Mouse (Mus musculus): ENCODE results near the gene Olfr1420. TPM values are rescaled to one million over a fixed set of nuclear protein-coding genes. Genes with fewer than 3 reads are reported as not detected.

The Olfr1420 gene
- total RNA-seq, 2 experiments from 2014 or later = not detected

Small RNA genes lying within 50 kb of the gene (microRNA-seq; reads per million reads assigned to microRNA genes)
- gene Mir6994 = 1.4 to 1.5 reads per million in 2 experiments

Other genes with a start within 250 kb of the Olfr1420 start
- not detected for gene Ms4a3, start 245.7 kb upstream of the Olfr1420 start, total RNA-seq (2021)
- gene Oosp2, start 226.0 kb upstream of the Olfr1420 start, total RNA-seq (2021) = not detected
- gene Oosp1, start 195.4 kb upstream of the Olfr1420 start, total RNA-seq (2021) = not detected
- not detected for gene Oosp3, start 189.5 kb upstream of the Olfr1420 start, total RNA-seq (2021)
- not detected for gene Gif, start 139.0 kb upstream of the Olfr1420 start, total RNA-seq (2021)
- gene Mrpl16, start 116.2 kb upstream of the Olfr1420 start, total RNA-seq (2021) = 10 to 100 TPM; 53.3 to 55.3 TPM
- gene Stx3, start 67.2 kb upstream of the Olfr1420 start, total RNA-seq (2021) = 1 to 10 TPM; 1.4 to 2.7 TPM
- not detected for gene Olfr1417, start 47.3 kb upstream of the Olfr1420 start, total RNA-seq (2021)
- gene Olfr1418, start 25.5 kb upstream of the Olfr1420 start, total RNA-seq (2021) = not detected
- not detected for gene Olfr1419, start 11.5 kb upstream of the Olfr1420 start, total RNA-seq (2021)
- 10 to 100 TPM; 19.2 to 23.8 TPM for gene Patl1, start 25.8 kb downstream of the Olfr1420 start, total RNA-seq (2021)
- gene Osbp, start 79.4 kb downstream of the Olfr1420 start, total RNA-seq (2021) = 10 to 100 TPM; 57.0 to 60.8 TPM
- not detected for gene Olfr1423, start 154.8 kb downstream of the Olfr1420 start, total RNA-seq (2021)
- gene Olfr1424, start 176.1 kb downstream of the Olfr1420 start, total RNA-seq (2021) = not detected
- gene Olfr1425, start 191.2 kb downstream of the Olfr1420 start, total RNA-seq (2021) = not detected
- gene Olfr1426, start 205.4 kb downstream of the Olfr1420 start, total RNA-seq (2021) = not detected
- gene Olfr1427, start 216.8 kb downstream of the Olfr1420 start, total RNA-seq (2021) = not detected
- gene Olfr1428, start 229.3 kb downstream of the Olfr1420 start, total RNA-seq (2021) = not detected
- gene Olfr76, start 236.6 kb downstream of the Olfr1420 start, total RNA-seq (2021) = not detected